Mouse (Mus musculus): ENCODE results near the gene Cryz.

DNA sequence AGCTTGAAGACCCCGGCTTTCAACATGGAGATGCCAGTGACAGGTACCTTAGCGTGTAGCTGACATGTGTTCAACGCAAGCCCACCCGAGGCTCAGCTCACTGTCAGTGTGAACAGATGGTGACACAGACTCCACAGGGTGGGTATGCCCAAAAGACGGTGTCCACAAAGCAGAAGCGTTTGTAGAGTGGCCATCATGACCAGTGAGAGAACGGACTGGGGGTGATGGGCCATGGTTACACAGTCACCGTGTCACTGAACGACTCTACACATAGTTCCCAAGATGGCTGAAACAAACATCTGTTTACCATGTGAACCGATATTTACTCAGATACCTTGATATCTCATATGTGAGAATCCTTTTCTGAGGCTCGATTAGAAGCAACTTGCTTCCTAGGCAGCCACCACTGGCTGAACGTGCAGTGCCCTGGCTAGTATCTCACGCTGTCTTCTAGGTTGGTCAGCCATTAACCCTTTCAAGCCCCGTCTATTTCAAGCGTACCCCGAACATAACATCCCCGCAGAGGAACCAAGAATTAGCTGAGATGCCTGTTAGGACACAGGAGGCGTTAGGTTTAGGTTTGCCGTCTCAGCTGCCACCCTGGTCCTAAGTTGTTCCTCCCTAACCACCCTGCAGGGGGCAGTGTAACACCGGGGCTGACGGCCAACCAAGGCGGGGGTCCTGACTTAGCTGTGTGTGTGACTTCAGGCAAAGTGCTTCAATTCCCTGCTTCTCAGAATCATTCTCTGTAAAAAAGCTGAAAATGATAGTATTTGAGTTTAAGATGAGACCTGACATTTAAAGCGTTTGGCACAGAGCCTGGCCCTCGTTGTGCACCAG, 56.3 kb downstream of the Cryz start:
- TF ChIP-seq CTCF (IDR thresholded peaks at IDR 0.05; ENCODE audit: insufficient read depth, low read length), result peak; percentile 65
- TF ChIP-seq POLR2A (IDR thresholded peaks at IDR 0.05; ENCODE audit: borderline replicate concordance, extremely low read depth, low read depth, low read length), result no peak
